Mouse (Mus musculus) thymus, adult 2 months (tissue): Measurements from ENCODE around the gene Dpm2. TPM values are rescaled to one million over a fixed set of nuclear protein-coding genes. Genes with fewer than 3 reads are reported as not detected.
A peak's percentile ranks its signal among the peaks of the same experiment; 100 is the strongest.

Experiments used
- DNase-seq: peaks from one replicate; pipeline ENCODE4 v3.0.0; 2021
- H3K27ac ChIP-seq: fragments of 200-500 bp; 2 replicates; pipeline ENCODE4 v1.5.1; 2012; ENCODE audit warnings: low read length, control low read depth; ENCODE audit not compliant: control insufficient read depth, insufficient read depth
- H3K27me3 ChIP-seq: fragments of 200-500 bp; 2 replicates; pipeline ENCODE4 v1.6.1; 2012; ENCODE audit warnings: mild to moderate bottlenecking, low read length, moderate library complexity, mixed read lengths; ENCODE audit not compliant: control insufficient read depth, insufficient read depth
- H3K36me3 ChIP-seq: fragments of 200-500 bp; 2 replicates; pipeline ENCODE4 v1.6.1; 2012; ENCODE audit warnings: mild to moderate bottlenecking, low read length, moderate library complexity; ENCODE audit not compliant: control insufficient read depth, insufficient read depth
- H3K4me1 ChIP-seq: fragments of 200-500 bp; replicated peaks from 2 replicates; pipeline ENCODE4 v1.6.1; 2012; ENCODE audit warnings: low read length; ENCODE audit not compliant: control insufficient read depth, insufficient read depth
- H3K4me3 ChIP-seq: fragments of 200-500 bp; 2 replicates; pipeline ENCODE4 v1.5.1; 2012; ENCODE audit warnings: mild to moderate bottlenecking, low read length, control low read depth, moderate library complexity; ENCODE audit not compliant: control insufficient read depth, insufficient read depth
- CTCF ChIP-seq: fragments of 200-500 bp; IDR thresholded peaks from 2 replicates; pipeline ENCODE4 v1.5.1; 2012; ENCODE audit warnings: mild to moderate bottlenecking, control low read depth, low read length, moderate library complexity, borderline replicate concordance; ENCODE audit not compliant: control insufficient read depth, poor library complexity, insufficient read depth; ENCODE audit errors: extremely low read depth
- POLR2A ChIP-seq: fragments of 200-500 bp; IDR thresholded peaks from 2 replicates; pipeline ENCODE4 v1.6.1; 2012; ENCODE audit warnings: mild to moderate bottlenecking, low read length, control low read depth, moderate library complexity; ENCODE audit not compliant: control insufficient read depth, poor library complexity, insufficient read depth; ENCODE audit errors: extremely low read depth
- WGBS: fragments of 180-500 bp; shearing (Covaris S2); methylation state at CpG from one replicate; pipeline ENCODE4 v1.1.7; 2018; 5-methylcytosine and 5-hydroxymethylcytosine counted together
- polyA plus RNA-seq: library from polyadenylated mRNA; depleted of rRNA; stranded (reverse); fragments of >200 nt; gene quantifications from 2 replicates; pipeline ENCODE4 v1.2.3, GENCODE M21; 2012

Dpm2 gene
- polyA plus RNA-seq, 1 experiment = 173 TPM

- 8% methylated on average over 11 of the region's 11 CpGs for WGBS
- no peak for TF ChIP-seq CTCF
- no peak for TF ChIP-seq POLR2A
- peak overlapping the region; percentile 80 for H3K4me3 ChIP-seq
- H3K27me3 ChIP-seq = peaks cover 7% of the 10 kb centered on the region; the same call in 1 of the 2 replicates
- H3K36me3 ChIP-seq = no peaks in the 10 kb centered on the region
- peak overlapping the region; percentile 47; the same call in 1 of the 2 replicates for H3K27ac ChIP-seq
- no peak for DNase-seq
- H3K4me1 ChIP-seq = peaks cover 48% of the 10 kb centered on the region
Observed at GRCm38 (mm10) chr2:32536634-32537359, 33.9 kb upstream of the Dpm2 start.

- 13% methylated on average over 9 of the region's 9 CpGs for WGBS
- Histone ChIP-seq H3K4me1 (peaks cover 52% of the 10 kb centered on the region), H3K27me3 (peaks cover 7% of the 10 kb centered on the region; the same call in 1 of the 2 replicates), H3K36me3 (no peaks in the 10 kb centered on the region), H3K27ac (peak overlapping the region; percentile 1; the same call in 1 of the 2 replicates), H3K4me3 (peak overlapping the region; percentile 80)
- TF ChIP-seq CTCF = no peak
- DNase-seq = no peak
Observed at GRCm38 (mm10) chr2:32537360-32537905, 33.2 kb upstream of the Dpm2 start.

- peaks cover 7% of the 10 kb centered on the region; the same call in 1 of the 2 replicates for H3K27me3 ChIP-seq
- 39% methylated on average over 5 of the region's 5 CpGs for WGBS
- H3K4me1 ChIP-seq = peaks cover 56% of the 10 kb centered on the region
- H3K36me3 ChIP-seq = no peaks in the 10 kb centered on the region
- H3K4me3 ChIP-seq = peak overlapping the region; percentile 18
- TF ChIP-seq POLR2A = no peak
- TF ChIP-seq CTCF = no peak
- DNase-seq = no peak
- H3K27ac ChIP-seq = no peak overlapping the region
Observed at GRCm38 (mm10) chr2:32537941-32538340, 32.7 kb upstream of the Dpm2 start.

- no peak for DNase-seq
- peak overlapping the region; percentile 15; the same call in 1 of the 2 replicates for H3K4me3 ChIP-seq
Observed at GRCm38 (mm10) chr2:32538461-32538860, 32.2 kb upstream of the Dpm2 start.

GRCm38 (mm10) chr2:32539452-32539981 lies 31.1 kb upstream of the Dpm2 start:
- WGBS = 78% methylated on average over 14 of the region's 14 CpGs
- Histone ChIP-seq H3K4me3 (0 out of 2 replicates have a peak overlapping the region, but pooled peaks have one; percentile 7), H3K27ac (no peak overlapping the region), H3K27me3 (peaks cover 7% of the 10 kb centered on the region; the same call in 1 of the 2 replicates), H3K4me1 (peaks cover 64% of the 10 kb centered on the region), H3K36me3 (no peaks in the 10 kb centered on the region)
- DNase-seq = no peak
- no peak for TF ChIP-seq CTCF
- TF ChIP-seq POLR2A = no peak

More at GRCm38 (mm10) chr2:32538461-32538860, 32.2 kb upstream of the Dpm2 start:
- Histone ChIP-seq H3K36me3 (no peaks in the 10 kb centered on the region), H3K27ac (no peak overlapping the region), H3K4me1 (peaks cover 61% of the 10 kb centered on the region), H3K27me3 (peaks cover 7% of the 10 kb centered on the region; the same call in 1 of the 2 replicates)
- no peak for TF ChIP-seq POLR2A
- no peak for TF ChIP-seq CTCF
- whole genome bisulfite sequencing = 59% methylated on average over 4 of the region's 4 CpGs

GRCm38 (mm10) chr2:32541333-32541908 lies 29.2 kb upstream of the Dpm2 start:
- Histone ChIP-seq H3K36me3 (no peaks in the 10 kb centered on the region), H3K4me3 (no peak overlapping the region), H3K27ac (peak overlapping the region; percentile 37; the same call in 1 of the 2 replicates), H3K4me1 (peaks cover 55% of the 10 kb centered on the region), H3K27me3 (peaks cover 5% of the 10 kb centered on the region; the same call in 1 of the 2 replicates)
- no peak for TF ChIP-seq CTCF
- no peak for TF ChIP-seq POLR2A
- DNase-seq = no peak
- 84% methylated on average over 2 of the region's 2 CpGs for WGBS
